Mouse (Mus musculus): Measurements from ENCODE around the gene Spata1.

DNA sequence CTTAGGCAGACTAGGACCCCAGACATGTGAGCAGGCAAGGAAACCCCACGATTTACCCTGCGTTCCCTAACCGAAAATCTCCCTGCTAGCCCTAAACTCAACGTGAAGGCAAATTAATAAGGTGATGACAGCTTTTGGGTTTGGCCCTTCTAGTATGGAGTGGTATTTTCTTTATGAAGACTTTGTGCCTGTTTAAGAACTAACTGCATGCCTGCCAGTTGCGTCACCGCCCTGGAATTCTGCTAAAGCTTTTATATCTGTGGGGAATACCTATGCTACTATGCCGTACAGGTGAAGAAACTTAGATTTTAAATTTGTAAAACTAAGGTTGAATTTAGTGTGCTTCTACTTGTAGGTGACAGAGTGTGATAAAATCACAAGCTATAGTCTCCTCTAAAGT, 87.1 kb downstream of the Spata1 start:
- TF ChIP-seq CTCF (IDR thresholded peaks at IDR 0.05; ENCODE audit: low read depth, low read length) (no peak), TAL1 (conservative IDR thresholded peaks at IDR 0.05; ENCODE audit: low read depth, low read length) (no peak), GATA1 (IDR thresholded peaks at IDR 0.05; ENCODE audit: borderline replicate concordance, low read length) (no peak), POLR2AphosphoS5 (IDR thresholded peaks at IDR 0.05; ENCODE audit: insufficient replicate concordance, low read depth, low read length) (no peak), GATA2 (IDR thresholded peaks at IDR 0.05; ENCODE audit: borderline replicate concordance, low read depth, low read length) (no peak)

All from G1E (cell line).